Mouse (Mus musculus) limb, embryonic 11.5 days (tissue): ENCODE measurements around the gene Olfr47. TPM values are rescaled to one million over a fixed set of nuclear protein-coding genes. Genes with fewer than 3 reads are reported as not detected.

ENCODE experiments used
- ATAC-seq: fragments of 200-750 bp; cut with Nextera tagmentation; 2 replicates; pipeline ENCODE4 v1.8.0; 2017; ENCODE audit warnings: low read depth; ENCODE audit not compliant: insufficient number of reproducible peaks, low FRiP score, low TSS enrichment
- DNase-seq: peaks from one replicate; pipeline ENCODE4 v3.0.0-alpha.2; 2015; ENCODE audit warnings: low spot score
- H3K27ac ChIP-seq: fragments of 300-500 bp; sonication (generic); replicated peaks from 2 replicates; pipeline ENCODE4 v1.5.1; 2014; ENCODE audit warnings: low read depth, mild to moderate bottlenecking, low read length
- H3K27me3 ChIP-seq: fragments of 300-500 bp; sonication (generic); 2 replicates; pipeline ENCODE4 v1.6.1; 2014; ENCODE audit warnings: mild to moderate bottlenecking, low read length, mixed read lengths; ENCODE audit not compliant: control insufficient read depth, insufficient read depth
- H3K36me3 ChIP-seq: fragments of 300-500 bp; sonication (generic); 2 replicates; pipeline ENCODE4 v1.6.1; 2014; ENCODE audit warnings: mild to moderate bottlenecking, low read length, moderate library complexity, mixed read lengths; ENCODE audit not compliant: control insufficient read depth, insufficient read depth
- H3K4me1 ChIP-seq: fragments of 300-500 bp; sonication (generic); 2 replicates; pipeline ENCODE4 v1.6.1; 2014; ENCODE audit warnings: low read length, mixed read lengths; ENCODE audit not compliant: control insufficient read depth, insufficient read depth
- H3K4me2 ChIP-seq: fragments of 300-500 bp; sonication (generic); 2 replicates; pipeline ENCODE4 v1.6.1; 2014; ENCODE audit warnings: low read depth, mild to moderate bottlenecking, moderate library complexity; ENCODE audit not compliant: severe bottlenecking
- H3K4me3 ChIP-seq: fragments of 300-500 bp; sonication (generic); 2 replicates; pipeline ENCODE4 v1.5.1; 2014; ENCODE audit warnings: low read depth, low read length
- H3K9ac ChIP-seq: fragments of 300-500 bp; sonication (generic); 2 replicates; pipeline ENCODE4 v1.6.1; 2014; ENCODE audit warnings: mild to moderate bottlenecking, low read length
- H3K9me3 ChIP-seq: fragments of 300-500 bp; sonication (generic); 2 replicates; pipeline ENCODE4 v1.6.1; 2016; ENCODE audit warnings: low read length; ENCODE audit not compliant: control insufficient read depth
- WGBS: fragments of 180-500 bp; shearing (Covaris S2); extraction: QIAGEN DNeasy Blood & Tissue Kit; methylation state at CpG from one replicate; pipeline ENCODE4 v1.1.7; 2014; 5-methylcytosine and 5-hydroxymethylcytosine counted together
- polyA plus RNA-seq: library from polyadenylated mRNA; unstranded; fragments of >200 nt; fragmentation: Nextera tagmentation; extraction: Ambion mirVana; gene quantifications from 2 replicates; pipeline ENCODE4 v1.2.1, GENCODE M21; 2014

The Olfr47 gene
- polyA plus RNA-seq, 1 experiment from 2014 or later: not detected

- no peak overlapping the region for H3K4me2 ChIP-seq
- no peaks in the 10 kb centered on the region for H3K36me3 ChIP-seq
- no peaks in the 10 kb centered on the region for H3K9me3 ChIP-seq
- H3K27ac ChIP-seq: no peak overlapping the region
- H3K4me1 ChIP-seq: no peaks in the 10 kb centered on the region
- ATAC-seq (no peak), DNase-seq (no peak)
- no peak overlapping the region for H3K4me3 ChIP-seq
- no peaks in the 10 kb centered on the region for H3K27me3 ChIP-seq
- H3K9ac ChIP-seq: no peak overlapping the region
- 94% methylated on average over 5 of the region's 5 CpGs for WGBS
Observed at GRCm38 (mm10) chr6:43280481-43280880, 49.2 kb downstream of the Olfr47 start.

Other genes with a start within 250 kb of the Olfr47 start
- not detected in 2 replicates for gene Olfr441, start 125.2 kb upstream of the Olfr47 start, polyA plus RNA-seq
- gene Olfr237-ps1, start 85.0 kb upstream of the Olfr47 start, polyA plus RNA-seq: not detected in 2 replicates
- not detected in 2 replicates for gene Olfr437, start 68.2 kb upstream of the Olfr47 start, polyA plus RNA-seq
- gene Olfr13, start 59.4 kb upstream of the Olfr47 start, polyA plus RNA-seq: not detected in 2 replicates
- not detected in 2 replicates for gene Olfr435, start 34.4 kb upstream of the Olfr47 start, polyA plus RNA-seq
- gene Olfr434, start 18.5 kb upstream of the Olfr47 start, polyA plus RNA-seq: not detected in 2 replicates
- gene Arhgef5, start 34.1 kb downstream of the Olfr47 start, polyA plus RNA-seq: 5.1 and 7.5 TPM in 2 replicates
- not detected in 2 replicates for gene Nobox, start 78.0 kb downstream of the Olfr47 start, polyA plus RNA-seq